Mouse (Mus musculus) adrenal gland, adult 2 months (tissue): ENCODE results near the gene Asic3. TPM values are rescaled to one million over a fixed set of nuclear protein-coding genes. Genes with fewer than 3 reads are reported as not detected.
A peak's percentile ranks its signal among the peaks of the same experiment; 100 is the strongest.

Source experiments
- DNase-seq: peaks from one replicate; pipeline ENCODE4 v3.0.0; 2021
- polyA plus RNA-seq: library from polyadenylated mRNA; depleted of rRNA; stranded (reverse); fragments of >200 nt; gene quantifications from 2 replicates; pipeline ENCODE4 v1.2.3, GENCODE M21; 2012
- total RNA-seq, 2 experiments: library from RNA; stranded (reverse); gene quantifications; 2 replicates each; pipeline ENCODE4 v1.2.3; 2021

Asic3 gene
- total and polyA plus RNA-seq, 3 experiments: 0.48 to 0.74 TPM; not detected in 1

GRCm38 (mm10) chr5:24423129-24424003 is 10.2 kb downstream of the Asic3 start, which contains the start of the genes Cdk5 and Slc4a2:
Gene Cdk5, minus strand, starts transcription at chr5:24423530.
Gene Slc4a2, plus strand, starts transcription at chr5:24423837.
- peak; percentile 99 for DNase-seq

DNA sequence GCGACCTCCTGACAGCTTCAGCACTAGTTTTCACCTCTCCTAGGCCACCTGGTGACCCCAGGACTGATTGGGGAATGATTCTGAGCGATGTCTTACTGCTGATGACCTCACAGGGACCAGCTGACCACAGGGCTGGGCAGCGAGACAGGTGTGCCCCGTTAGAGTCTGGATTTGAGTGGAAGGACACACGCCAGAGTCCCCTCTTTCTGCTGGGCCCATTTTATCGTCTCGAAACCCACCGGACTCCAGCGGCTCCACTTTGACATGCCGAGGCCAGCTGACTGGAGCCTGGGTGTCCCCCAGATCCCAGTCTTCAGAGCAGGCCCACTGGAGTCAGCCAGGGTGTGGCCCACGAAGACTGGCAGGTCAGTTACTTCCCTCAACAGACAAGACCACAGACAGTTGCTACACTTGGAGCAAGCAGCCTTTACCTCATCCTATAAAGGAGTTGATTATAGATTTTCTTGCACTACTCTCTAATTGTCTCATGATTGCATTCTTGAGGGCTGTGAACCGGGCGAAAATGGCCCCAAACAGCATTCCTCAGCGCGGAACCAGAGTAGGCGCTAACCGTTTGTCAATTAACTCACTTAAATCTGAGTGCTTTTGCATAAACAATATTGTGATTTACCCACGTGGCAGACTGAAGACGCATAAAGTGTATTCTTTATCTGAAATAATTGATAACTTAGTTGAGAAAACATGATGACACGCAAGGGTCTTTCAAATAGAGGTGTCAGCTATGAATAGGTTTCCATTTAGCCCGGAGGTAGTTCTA is 11.0 kb downstream of the Asic3 start:
- DNase-seq: no peak

- peak; percentile 92 for DNase-seq
These were observed 11.7 kb downstream of the Asic3 start for GRCm38 (mm10) chr5:24424861-24425411.

DNA sequence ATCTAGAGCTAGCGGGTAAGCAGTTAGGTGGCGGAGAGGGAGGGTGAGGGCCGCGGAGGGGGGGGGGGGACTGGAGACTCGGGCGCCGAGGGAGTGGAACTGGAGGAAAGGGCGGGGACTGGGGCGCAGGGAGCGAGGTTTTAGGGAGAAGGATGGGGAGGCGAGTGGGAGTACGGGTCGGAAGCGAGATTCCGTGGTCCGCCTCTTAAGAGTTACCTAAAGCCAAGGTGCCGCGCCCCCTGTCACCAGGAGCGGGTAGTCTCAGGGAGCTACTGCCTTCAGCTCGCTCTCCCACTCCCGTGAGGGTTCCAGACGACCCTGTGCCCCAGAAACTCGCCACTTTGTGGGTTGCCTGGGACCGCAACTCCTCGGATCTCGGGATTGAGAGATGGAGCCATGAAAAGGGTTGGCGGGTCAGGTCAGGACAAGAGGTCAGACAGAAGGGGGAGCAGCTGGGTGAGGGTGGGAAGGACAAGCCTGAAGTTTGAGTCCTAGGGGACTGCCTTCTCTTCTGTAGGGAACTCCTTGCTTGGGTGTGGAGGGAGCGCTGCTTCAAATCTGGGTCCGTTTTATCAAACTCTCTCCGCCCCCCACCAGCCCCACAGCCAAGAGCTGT is 12.3 kb downstream of the Asic3 start:
- no peak for DNase-seq

DNA sequence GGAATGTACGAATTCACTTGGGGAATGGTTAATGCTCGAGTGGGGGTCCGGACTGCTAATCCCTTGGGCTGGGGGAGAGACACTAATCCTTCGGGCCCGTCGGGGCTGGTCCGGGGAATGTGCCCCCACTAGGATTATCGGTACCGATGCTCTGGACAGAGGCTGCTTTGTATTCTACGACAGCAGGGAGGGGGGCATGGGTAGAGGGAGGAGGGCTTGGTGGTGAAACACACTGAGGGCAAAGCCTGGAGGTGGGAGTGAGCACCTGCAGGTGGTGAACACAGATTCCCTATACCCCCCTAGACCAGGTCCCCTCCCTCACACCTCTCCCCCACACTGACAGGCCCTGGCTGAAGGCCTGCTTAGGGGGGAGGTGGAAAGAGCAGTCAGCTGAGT is 12.8 kb downstream of the Asic3 start:
- no peak for DNase-seq

DNA sequence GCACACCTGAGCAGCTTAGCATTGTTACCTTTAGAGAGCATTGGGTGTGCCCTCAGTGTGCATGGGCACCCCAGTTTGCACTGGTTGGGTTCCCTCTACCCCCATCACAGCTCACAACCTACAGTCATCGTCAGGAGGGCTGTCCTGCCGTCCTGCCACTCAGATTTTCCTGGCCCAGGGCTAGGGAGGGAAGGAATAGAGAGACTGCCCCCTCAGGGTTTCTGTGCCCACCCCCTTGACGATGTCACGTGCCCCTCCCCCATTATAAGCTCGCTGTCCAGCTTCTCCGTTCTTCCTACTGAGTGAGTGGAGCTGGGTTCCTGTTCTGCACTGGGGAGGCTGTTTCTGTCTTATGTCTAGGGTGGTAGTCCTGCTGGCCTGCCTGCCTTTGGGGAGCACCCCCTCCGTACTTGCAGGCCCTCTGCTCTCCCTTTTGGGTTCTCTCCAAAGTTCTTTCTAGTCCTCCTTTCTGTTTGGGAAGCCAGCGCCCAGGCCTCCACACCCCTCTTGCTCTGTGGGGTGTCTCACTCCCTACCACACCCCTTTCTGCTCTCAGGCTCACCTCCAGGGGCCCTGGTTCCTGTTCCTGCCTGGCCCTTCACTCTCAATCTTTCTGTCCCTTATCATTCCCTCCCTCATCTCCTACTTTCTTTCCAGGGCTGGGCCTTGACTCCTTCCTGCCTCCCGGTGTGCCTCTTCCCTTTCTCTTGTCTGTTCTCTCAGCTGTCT is 13.5 kb downstream of the Asic3 start:
- no peak for DNase-seq

- DNase-seq: no peak
These were observed 14.1 kb downstream of the Asic3 start for GRCm38 (mm10) chr5:24427285-24427633.

DNA sequence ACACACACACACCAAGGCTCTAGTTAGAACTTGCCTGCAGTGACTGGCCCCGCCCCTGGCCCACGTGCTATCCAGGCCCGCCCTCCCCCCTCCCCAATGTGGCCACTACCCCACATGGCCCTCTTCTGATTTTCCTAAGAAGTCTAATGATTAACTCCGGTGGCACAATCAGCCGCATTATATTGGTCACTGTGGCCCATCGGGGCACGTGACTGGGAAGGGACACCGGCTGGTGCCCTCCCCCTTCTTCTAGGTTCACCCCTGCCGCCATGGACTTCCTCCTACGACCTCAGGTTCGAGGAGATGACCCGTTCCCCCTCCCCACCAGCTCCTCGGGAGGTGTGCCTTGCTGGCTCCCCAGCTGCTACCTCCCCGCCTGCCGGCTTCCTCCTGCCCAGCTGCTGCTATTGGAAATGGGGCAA is 14.8 kb downstream of the Asic3 start:
- peak; percentile 44 for DNase-seq

DNA sequence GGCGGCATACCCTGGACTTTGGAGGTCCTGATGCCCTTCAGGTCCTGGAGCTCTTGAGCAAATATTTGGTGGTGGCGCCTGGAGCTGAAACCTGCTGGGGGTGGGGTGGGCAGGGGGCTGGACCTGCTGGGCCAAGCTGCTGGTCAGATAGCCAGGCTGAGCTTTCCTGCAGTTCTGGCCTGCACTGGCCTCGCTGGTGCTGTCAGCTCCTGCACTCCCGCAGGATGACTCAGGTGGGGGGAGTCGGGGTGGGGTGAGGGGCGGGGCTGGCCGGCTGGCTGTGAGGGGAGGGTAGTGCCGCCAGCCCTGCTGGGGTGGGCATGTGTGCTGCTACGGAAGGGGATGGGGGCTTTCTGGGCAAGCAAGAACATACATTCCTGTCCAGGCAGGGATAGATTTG is 15.4 kb downstream of the Asic3 start:
- peak; percentile 61 for DNase-seq

DNA sequence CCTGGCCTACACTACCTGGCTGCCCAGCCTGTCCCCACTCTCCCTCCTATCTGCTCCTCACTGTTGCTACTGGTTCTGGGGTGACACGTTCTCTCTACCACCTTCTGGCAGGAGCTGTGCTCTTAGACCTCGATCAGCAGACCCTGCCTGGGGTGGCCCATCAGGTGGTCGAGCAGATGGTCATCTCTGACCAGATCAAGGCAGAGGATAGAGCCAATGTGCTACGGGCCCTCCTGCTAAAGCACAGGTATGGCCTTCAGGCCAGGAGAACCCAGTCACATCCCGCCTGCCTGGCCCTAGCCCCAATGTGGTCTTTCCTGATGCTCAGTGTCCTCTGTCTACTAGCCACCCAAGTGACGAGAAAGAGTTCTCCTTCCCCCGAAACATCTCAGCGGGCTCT is 20.8 kb downstream of the Asic3 start:
- no peak for DNase-seq

GRCm38 (mm10) chr5:24441187-24441586 is 28.0 kb downstream of the Asic3 start:
- DNase-seq: no peak

GRCm38 (mm10) chr5:24442029-24442428 is 28.8 kb downstream of the Asic3 start:
- DNase-seq: no peak

- DNase-seq: no peak
These were observed 30.0 kb downstream of the Asic3 start for GRCm38 (mm10) chr5:24443204-24443603.

DNA sequence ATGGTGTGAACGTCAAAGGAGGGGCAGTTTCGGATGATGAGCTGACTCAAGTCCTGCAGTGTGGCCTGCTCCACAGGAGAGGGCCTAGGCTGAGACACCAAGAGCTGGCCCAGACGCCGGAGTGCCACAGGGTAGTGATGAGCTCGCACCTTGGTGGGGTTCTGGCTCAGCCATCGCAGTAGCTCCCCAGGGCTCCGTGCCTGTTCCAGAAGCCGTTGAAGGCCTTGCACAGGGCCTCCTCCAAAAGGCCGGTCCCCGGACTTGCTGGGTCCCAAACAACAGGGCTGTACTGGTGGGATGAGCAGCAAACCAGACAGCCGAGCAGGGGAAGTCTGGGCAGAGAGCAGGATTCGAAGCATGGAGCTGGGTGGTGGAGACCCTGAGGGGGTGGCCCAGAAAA is 30.7 kb downstream of the Asic3 start:
- DNase-seq: no peak

GRCm38 (mm10) chr5:24444746-24445427 is 31.7 kb downstream of the Asic3 start, which contains the start of gene Fastk:
Gene Fastk, minus strand, starts transcription at chr5:24445287.
- peak; percentile 95 for DNase-seq

GRCm38 (mm10) chr5:24445428-24446080 is 32.4 kb downstream of the Asic3 start:
- peak; percentile 25 for DNase-seq

DNA sequence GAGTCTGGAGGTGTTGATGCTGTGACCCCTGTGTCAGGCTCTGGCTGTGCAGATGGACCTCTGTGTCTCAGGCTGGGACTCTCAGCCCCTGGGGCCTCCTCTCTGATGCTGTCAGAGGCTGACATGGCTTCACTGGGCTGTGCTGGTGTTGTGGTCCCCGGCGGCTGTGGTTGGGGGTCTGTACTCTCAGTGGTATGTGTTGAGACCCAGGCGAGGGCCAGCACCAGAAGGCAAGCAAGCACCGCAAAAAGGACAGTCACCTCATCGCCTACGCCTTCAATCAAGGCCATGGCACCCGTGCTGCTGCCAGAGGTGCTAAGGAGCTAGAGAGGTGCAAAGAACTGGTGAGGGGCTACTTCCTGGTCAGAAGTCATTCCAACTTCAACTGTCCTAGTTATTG is 33.4 kb downstream of the Asic3 start:
- DNase-seq: no peak

- peak; percentile 93 for DNase-seq
These were observed 34.6 kb downstream of the Asic3 start, which contains the start of gene Tmub1 for GRCm38 (mm10) chr5:24447624-24448298. Gene Tmub1, minus strand, starts transcription at chr5:24447854.

- DNase-seq: peak; percentile 93
These were observed 38.3 kb downstream of the Asic3 start for GRCm38 (mm10) chr5:24451264-24452029.
